Mouse (Mus musculus): ENCODE measurements around the gene Gpr1. TPM values are rescaled to one million over a fixed set of nuclear protein-coding genes. Genes with fewer than 3 reads are reported as not detected.

The Gpr1 gene
- polyA plus RNA-seq (2012; rRNA removed): 0.97 and 0.98 TPM in 2 replicates

GRCm38 (mm10) chr1:63214271-63214558 is at the start of gene Gpr1:
Gpr1 (minus strand) TSS chr1:63214543.
- no peak for DNase-seq (ENCODE audit: extremely low spot score in 1 of 2, low spot score in 1 of 2)

GRCm38 (mm10) chr1:63263671-63264070 is 49.3 kb upstream of the Gpr1 start:
- no peak for DNase-seq (ENCODE audit: extremely low spot score in 1 of 2, low spot score in 1 of 2)

- no peak for DNase-seq (ENCODE audit: extremely low spot score in 1 of 2, low spot score in 1 of 2)
These were observed 46.8 kb upstream of the Gpr1 start for GRCm38 (mm10) chr1:63261041-63261590.

- no peak for DNase-seq (ENCODE audit: extremely low spot score in 1 of 2, low spot score in 1 of 2)
These were observed 46.3 kb upstream of the Gpr1 start for GRCm38 (mm10) chr1:63260742-63261033.

- DNase-seq (ENCODE audit: extremely low spot score in 1 of 2, low spot score in 1 of 2): no peak
These were observed 45.8 kb upstream of the Gpr1 start for GRCm38 (mm10) chr1:63259916-63260741.

GRCm38 (mm10) chr1:63259271-63259830 is 45.0 kb upstream of the Gpr1 start:
- DNase-seq (ENCODE audit: extremely low spot score in 1 of 2, low spot score in 1 of 2): no peak

- DNase-seq (ENCODE audit: extremely low spot score in 1 of 2, low spot score in 1 of 2): no peak
These were observed 44.2 kb upstream of the Gpr1 start for GRCm38 (mm10) chr1:63258501-63258900.

- DNase-seq (ENCODE audit: extremely low spot score in 1 of 2, low spot score in 1 of 2): peak in 1 of 2 experiments; percentile 51
These were observed 41.7 kb upstream of the Gpr1 start for GRCm38 (mm10) chr1:63256083-63256482.

- no peak for DNase-seq (ENCODE audit: extremely low spot score in 1 of 2, low spot score in 1 of 2)
These were observed 40.8 kb upstream of the Gpr1 start for GRCm38 (mm10) chr1:63255101-63255500.

GRCm38 (mm10) chr1:63253291-63253690 is 38.9 kb upstream of the Gpr1 start:
- no peak for DNase-seq (ENCODE audit: extremely low spot score in 1 of 2, low spot score in 1 of 2)

GRCm38 (mm10) chr1:63252351-63253209 is 38.2 kb upstream of the Gpr1 start:
- DNase-seq (ENCODE audit: extremely low spot score in 1 of 2, low spot score in 1 of 2): no peak

- no peak for DNase-seq (ENCODE audit: extremely low spot score in 1 of 2, low spot score in 1 of 2)
These were observed 34.9 kb upstream of the Gpr1 start for GRCm38 (mm10) chr1:63249261-63249660.

GRCm38 (mm10) chr1:63248360-63248851 is 34.1 kb upstream of the Gpr1 start:
- DNase-seq (ENCODE audit: extremely low spot score in 1 of 2, low spot score in 1 of 2): no peak

- DNase-seq (ENCODE audit: extremely low spot score in 1 of 2, low spot score in 1 of 2): no peak
These were observed 33.6 kb upstream of the Gpr1 start for GRCm38 (mm10) chr1:63247831-63248359.

- DNase-seq (ENCODE audit: extremely low spot score in 1 of 2, low spot score in 1 of 2): no peak
These were observed 32.6 kb upstream of the Gpr1 start for GRCm38 (mm10) chr1:63246862-63247521.

GRCm38 (mm10) chr1:63243854-63244253 is 29.5 kb upstream of the Gpr1 start:
- DNase-seq (ENCODE audit: extremely low spot score in 1 of 2, low spot score in 1 of 2): no peak

GRCm38 (mm10) chr1:63239751-63240150 is 25.4 kb upstream of the Gpr1 start:
- no peak for DNase-seq (ENCODE audit: extremely low spot score in 1 of 2, low spot score in 1 of 2)

- DNase-seq (ENCODE audit: extremely low spot score in 1 of 2, low spot score in 1 of 2): no peak
These were observed 25.0 kb upstream of the Gpr1 start for GRCm38 (mm10) chr1:63239305-63239704.

- DNase-seq (ENCODE audit: extremely low spot score in 1 of 2, low spot score in 1 of 2): no peak
These were observed 23.0 kb upstream of the Gpr1 start for GRCm38 (mm10) chr1:63237371-63237770.

GRCm38 (mm10) chr1:63227241-63227640 is 12.9 kb upstream of the Gpr1 start:
- DNase-seq (ENCODE audit: extremely low spot score in 1 of 2, low spot score in 1 of 2): no peak

Data from frontal cortex, adult 2 months (tissue).